Mouse (Mus musculus) adrenal gland, adult 2 months (tissue): ENCODE data around the gene Cs. TPM values are rescaled to one million over a fixed set of nuclear protein-coding genes. Genes with fewer than 3 reads are reported as not detected.

Source experiments
- DNase-seq: peaks from one replicate; pipeline ENCODE4 v3.0.0; 2021
- polyA plus RNA-seq: library from polyadenylated mRNA; depleted of rRNA; stranded (reverse); fragments of >200 nt; gene quantifications from 2 replicates; pipeline ENCODE4 v1.2.3, GENCODE M21; 2012
- total RNA-seq, 2 experiments: library from RNA; stranded (reverse); gene quantifications; 2 replicates each; pipeline ENCODE4 v1.2.3; 2021

Cs gene
- total and polyA plus RNA-seq, 3 experiments = 315 to 444 (median 391) TPM

GRCm38 (mm10) chr10:128372989-128373748 is 35.6 kb downstream of the Cs start:
- no peak for DNase-seq

- DNase-seq = no peak
Measured at GRCm38 (mm10) chr10:128374393-128374792, 36.9 kb downstream of the Cs start.

GRCm38 (mm10) chr10:128376099-128376454 is 38.5 kb downstream of the Cs start:
- DNase-seq = no peak

GRCm38 (mm10) chr10:128376455-128377211 is 39.1 kb downstream of the Cs start, which contains the start of gene Ankrd52:
Gene Ankrd52 (plus strand): TSS chr10:128377115.
- DNase-seq = peak; percentile 94

GRCm38 (mm10) chr10:128377222-128377939 is 39.8 kb downstream of the Cs start:
- no peak for DNase-seq

GRCm38 (mm10) chr10:128377940-128378448 is 40.5 kb downstream of the Cs start:
- no peak for DNase-seq

GRCm38 (mm10) chr10:128378462-128378861 is 40.9 kb downstream of the Cs start:
- DNase-seq = peak; percentile 65

- no peak for DNase-seq
Measured at GRCm38 (mm10) chr10:128379260-128379659, 41.7 kb downstream of the Cs start.

- DNase-seq = no peak
Measured at GRCm38 (mm10) chr10:128380565-128380964, 43.0 kb downstream of the Cs start.

- DNase-seq = no peak
Measured at GRCm38 (mm10) chr10:128382482-128382881, 44.9 kb downstream of the Cs start.

GRCm38 (mm10) chr10:128385902-128386301 is 48.4 kb downstream of the Cs start:
- no peak for DNase-seq

- DNase-seq = no peak
Measured at GRCm38 (mm10) chr10:128388941-128389340, 51.4 kb downstream of the Cs start.

- peak; percentile 89 for DNase-seq
Measured at GRCm38 (mm10) chr10:128389570-128389969, 52.0 kb downstream of the Cs start.

GRCm38 (mm10) chr10:128390366-128390765 is 52.8 kb downstream of the Cs start:
- DNase-seq = peak; percentile 77

- DNase-seq = no peak
Measured at GRCm38 (mm10) chr10:128391850-128392249, 54.3 kb downstream of the Cs start.

GRCm38 (mm10) chr10:128396017-128396673 is 58.6 kb downstream of the Cs start:
- no peak for DNase-seq

GRCm38 (mm10) chr10:128396716-128397264 is 59.3 kb downstream of the Cs start:
- no peak for DNase-seq

- peak; percentile 60 for DNase-seq
Measured at GRCm38 (mm10) chr10:128397466-128397865, 59.9 kb downstream of the Cs start.

GRCm38 (mm10) chr10:128400338-128400737 is 62.8 kb downstream of the Cs start:
- DNase-seq = no peak

- no peak for DNase-seq
Measured at GRCm38 (mm10) chr10:128401056-128401455, 63.5 kb downstream of the Cs start, which contains the start of gene Slc39a5. Gene Slc39a5 (minus strand): TSS chr10:128401229.

GRCm38 (mm10) chr10:128401638-128402037 is 64.1 kb downstream of the Cs start:
- no peak for DNase-seq
